Mouse (Mus musculus): Measurements from ENCODE around the gene Spaca3. TPM values are rescaled to one million over a fixed set of nuclear protein-coding genes. Genes with fewer than 3 reads are reported as not detected.

Gene Spaca3
- polyA plus RNA-seq, 1 experiment from 2014 or later, result not detected

DNA sequence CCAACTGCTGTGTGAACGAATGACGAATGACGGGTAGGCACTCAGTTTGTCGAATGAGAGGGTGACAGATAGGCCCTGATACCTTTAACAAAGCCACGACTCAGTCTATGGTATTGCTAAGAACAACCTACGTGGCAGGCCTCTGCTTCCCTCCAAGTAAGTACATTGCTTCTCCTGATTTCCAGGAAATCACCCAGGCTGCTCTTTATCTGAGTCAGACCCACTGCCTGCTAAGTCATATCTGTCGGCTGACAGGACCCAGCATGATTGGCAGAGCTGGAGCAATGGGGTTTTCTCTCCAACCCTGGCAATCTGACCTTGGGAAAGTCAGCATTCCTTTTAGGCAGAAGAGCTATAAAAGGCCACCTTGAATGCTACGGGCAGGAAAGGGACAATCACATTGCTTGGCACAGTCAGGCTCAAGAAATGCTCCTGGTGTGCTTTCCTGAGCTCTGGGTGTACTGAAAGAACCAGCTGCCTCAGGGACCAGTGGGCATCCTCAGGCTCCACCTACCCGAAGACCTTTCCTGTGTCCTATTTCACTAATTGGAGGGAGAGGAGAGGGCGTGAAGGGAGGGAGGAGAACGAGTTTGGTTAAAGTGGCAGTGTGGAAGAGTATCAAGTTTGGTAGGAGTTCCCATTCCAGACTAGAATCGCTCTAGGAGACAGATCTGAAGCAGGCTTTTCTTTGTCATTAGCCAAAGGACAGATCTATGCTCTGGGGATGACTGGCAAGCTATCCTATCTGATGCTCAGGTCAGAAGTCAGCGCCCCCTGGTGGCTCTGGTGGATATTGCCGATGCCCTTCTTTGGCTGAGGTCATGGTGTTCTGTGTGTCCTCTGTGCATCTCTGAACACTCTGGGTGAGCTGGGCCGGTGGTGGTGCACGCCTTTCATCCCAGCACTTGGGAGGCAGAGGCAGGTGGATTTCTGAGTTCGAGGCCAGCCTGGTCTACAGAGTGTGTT is 14.6 kb downstream of the Spaca3 start:
- Histone ChIP-seq H3K9me3 (no peaks in the 10 kb centered on the region), H3K4me3 (no peak overlapping the region), H3K27me3 (no peaks in the 10 kb centered on the region), H3K4me2 (no peak overlapping the region), H3K36me3 (no peaks in the 10 kb centered on the region), H3K4me1 (replicated peaks) (peaks cover 8% of the 10 kb centered on the region), H3K9ac (no peak overlapping the region), H3K27ac (replicated peaks) (no peak overlapping the region)
- 66% methylated on average over 17 of the region's 17 CpGs for WGBS
- ATAC-seq (ENCODE audit: low read depth), result no peak

DNA sequence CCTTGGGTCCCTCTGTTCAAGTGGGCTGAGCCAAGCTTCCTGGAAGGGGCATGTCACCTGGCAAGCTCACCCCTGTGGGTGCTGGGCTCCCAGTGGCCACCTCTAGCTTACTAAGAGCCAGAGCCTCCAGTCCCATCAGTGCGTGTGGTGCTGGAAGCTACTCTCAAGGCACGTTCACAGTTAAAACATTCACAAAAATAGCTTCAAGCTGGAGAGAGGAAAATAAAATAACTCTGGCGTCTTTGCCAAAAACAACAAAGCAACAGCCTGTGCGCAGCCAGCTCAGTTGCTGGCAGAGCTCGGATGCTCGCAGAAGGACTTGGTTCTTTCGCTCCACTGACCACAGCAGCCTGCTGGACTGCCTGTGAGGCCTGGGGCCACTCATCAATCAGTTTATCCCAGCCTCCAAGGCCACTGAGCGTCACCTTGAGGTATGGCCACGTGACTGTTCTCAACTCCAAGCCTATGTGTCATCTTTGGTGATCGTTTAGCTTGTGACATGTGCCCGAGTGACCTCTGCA is 19.0 kb downstream of the Spaca3 start:
- WGBS, result 64% methylated on average over 11 of the region's 11 CpGs
- ATAC-seq (ENCODE audit: low read depth), result peak; percentile 32; the same call in 1 of the 2 replicates
- Histone ChIP-seq H3K27me3 (no peaks in the 10 kb centered on the region), H3K9me3 (no peaks in the 10 kb centered on the region), H3K27ac (replicated peaks) (no peak overlapping the region), H3K4me2 (no peak overlapping the region), H3K4me3 (no peak overlapping the region), H3K4me1 (replicated peaks) (peaks cover 8% of the 10 kb centered on the region), H3K36me3 (no peaks in the 10 kb centered on the region), H3K9ac (no peak overlapping the region)

DNA sequence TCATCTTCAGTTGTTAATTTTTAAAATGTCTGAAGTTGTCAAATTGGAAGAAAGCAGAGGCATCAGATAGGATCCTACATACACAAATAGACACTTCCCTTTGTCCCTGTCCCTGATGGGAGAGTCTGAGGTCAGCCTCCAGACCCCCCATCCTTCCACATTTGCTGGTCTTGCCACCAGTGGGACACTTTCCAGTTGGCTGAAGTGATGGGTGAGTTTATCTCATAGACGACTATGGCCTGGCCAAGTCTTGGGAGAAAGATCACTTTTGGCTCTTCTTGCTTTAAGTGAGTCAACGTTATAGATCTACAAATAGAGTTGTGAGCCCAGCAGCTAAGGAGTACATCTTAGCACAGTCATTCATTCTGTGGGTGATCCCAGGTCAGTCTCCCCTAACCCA is 19.9 kb downstream of the Spaca3 start:
- Histone ChIP-seq H3K36me3 (no peaks in the 10 kb centered on the region), H3K4me2 (no peak overlapping the region), H3K27ac (replicated peaks) (no peak overlapping the region), H3K4me1 (replicated peaks) (peaks cover 8% of the 10 kb centered on the region), H3K9me3 (no peaks in the 10 kb centered on the region), H3K4me3 (no peak overlapping the region), H3K9ac (no peak overlapping the region), H3K27me3 (no peaks in the 10 kb centered on the region)
- 88% methylated on average over 2 of the region's 2 CpGs for WGBS
- no peak for ATAC-seq (ENCODE audit: low read depth)

- Histone ChIP-seq H3K9ac (no peak overlapping the region), H3K27me3 (no peaks in the 10 kb centered on the region), H3K36me3 (no peaks in the 10 kb centered on the region), H3K4me1 (replicated peaks) (peaks cover 1% of the 10 kb centered on the region; the same call in 1 of the 2 replicates), H3K4me3 (no peak overlapping the region), H3K4me2 (no peak overlapping the region), H3K27ac (replicated peaks) (no peak overlapping the region), H3K9me3 (no peaks in the 10 kb centered on the region)
- no peak for ATAC-seq (ENCODE audit: low read depth)
- WGBS, result 89% methylated on average over 7 of the region's 7 CpGs
Measured at GRCm38 (mm10) chr11:80882229-80882810, 24.2 kb downstream of the Spaca3 start.

DNA sequence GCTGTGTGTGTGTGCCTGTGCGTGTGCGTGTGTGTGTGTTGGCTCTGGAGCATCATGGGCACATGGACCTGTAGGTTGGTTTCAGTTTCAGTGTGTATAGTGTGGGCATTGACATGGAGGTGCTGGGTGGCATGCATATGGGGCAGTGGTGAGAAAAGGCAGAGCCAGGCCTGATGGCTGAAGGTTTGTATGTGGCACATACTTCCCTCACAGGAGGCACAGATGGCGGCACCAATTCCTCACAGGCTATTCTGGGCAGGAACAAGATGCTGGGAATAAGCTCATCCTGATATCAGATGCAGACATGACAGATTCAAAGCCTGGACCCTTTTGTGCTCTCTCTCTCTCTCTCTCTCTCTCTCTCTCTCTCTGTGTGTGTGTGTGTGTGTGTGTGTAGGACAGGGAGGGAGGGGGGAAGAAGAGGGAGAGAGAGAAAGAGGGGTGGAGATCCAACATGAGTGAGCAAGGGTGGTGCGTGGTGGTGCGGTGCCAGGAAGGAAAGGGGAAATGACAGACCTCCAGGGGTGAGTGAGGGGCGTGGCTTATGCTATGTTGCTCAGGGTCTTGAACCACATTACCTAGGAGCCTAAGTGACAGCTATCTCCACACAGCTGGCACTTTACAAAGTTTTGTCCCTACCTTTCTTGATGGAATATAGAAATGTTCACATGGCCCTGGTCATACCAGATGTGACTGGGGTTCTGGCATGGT is 26.5 kb downstream of the Spaca3 start:
- no peaks in the 10 kb centered on the region for H3K4me1 ChIP-seq (replicated peaks)
- H3K4me2 ChIP-seq, result no peak overlapping the region
- WGBS, result 85% methylated on average over 6 of the region's 6 CpGs
- ATAC-seq (ENCODE audit: low read depth), result no peak
- H3K36me3 ChIP-seq, result no peaks in the 10 kb centered on the region
- H3K9me3 ChIP-seq, result no peaks in the 10 kb centered on the region
- H3K9ac ChIP-seq, result no peak overlapping the region
- peaks cover 8% of the 10 kb centered on the region; the same call in 1 of the 2 replicates for H3K27me3 ChIP-seq
- no peak overlapping the region for H3K4me3 ChIP-seq
- no peak overlapping the region for H3K27ac ChIP-seq (replicated peaks)

DNA sequence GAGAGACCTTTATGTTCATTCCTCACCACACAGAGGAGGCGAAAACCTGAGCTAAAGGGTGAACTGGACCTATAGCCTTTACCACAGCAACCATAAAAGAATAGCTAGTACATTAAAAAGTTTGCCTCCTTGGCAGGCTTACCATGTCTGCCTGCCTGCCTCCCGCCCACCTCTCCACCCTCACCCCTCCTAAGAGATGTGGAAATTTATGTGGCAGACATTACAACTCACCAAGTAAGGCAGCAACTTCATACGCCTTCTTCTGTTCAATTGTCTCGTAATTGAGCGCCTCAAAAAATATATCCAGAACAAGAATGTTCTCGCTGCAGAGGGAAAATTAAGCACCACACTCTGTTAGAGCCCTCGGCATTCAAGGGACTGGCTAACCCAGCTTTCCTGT is 28.2 kb downstream of the Spaca3 start:
- WGBS, result 79% methylated on average over 7 of the region's 7 CpGs
- no peak overlapping the region for H3K4me2 ChIP-seq

DNA sequence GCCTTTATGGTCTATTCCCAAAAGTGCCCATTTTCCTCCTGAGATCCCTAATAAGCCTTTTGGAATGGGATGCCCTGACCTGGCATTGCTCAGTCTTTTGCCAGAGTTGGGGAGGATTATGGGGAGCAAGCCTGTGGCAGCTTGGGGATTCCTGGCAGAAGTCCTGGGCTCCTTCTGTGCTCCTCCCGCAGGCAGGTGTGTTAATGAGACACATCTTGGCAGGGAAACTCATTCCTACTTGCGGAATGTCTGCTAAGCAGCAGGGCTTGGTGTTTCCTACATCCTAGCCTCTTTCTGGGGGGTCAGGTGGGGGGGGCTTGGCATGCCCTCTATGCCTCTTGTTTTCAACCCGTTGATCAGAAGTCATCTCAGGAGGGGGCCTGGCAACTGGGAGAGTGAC is 28.9 kb downstream of the Spaca3 start:
- H3K4me1 ChIP-seq (replicated peaks), result no peaks in the 10 kb centered on the region
- H3K9ac ChIP-seq, result no peak overlapping the region
- H3K36me3 ChIP-seq, result no peaks in the 10 kb centered on the region
- no peak overlapping the region for H3K4me2 ChIP-seq
- ATAC-seq (ENCODE audit: low read depth), result no peak
- no peak overlapping the region for H3K27ac ChIP-seq (replicated peaks)
- H3K4me3 ChIP-seq, result no peak overlapping the region
- WGBS, result 65% methylated on average over 3 of the region's 3 CpGs
- H3K27me3 ChIP-seq, result peaks cover 19% of the 10 kb centered on the region; the same call in 1 of the 2 replicates
- no peaks in the 10 kb centered on the region for H3K9me3 ChIP-seq

More for the DNA sequence above, 28.2 kb downstream of the Spaca3 start:
- no peak overlapping the region for H3K4me3 ChIP-seq
- H3K36me3 ChIP-seq, result no peaks in the 10 kb centered on the region
- H3K27me3 ChIP-seq, result peaks cover 19% of the 10 kb centered on the region; the same call in 1 of the 2 replicates
- no peaks in the 10 kb centered on the region for H3K9me3 ChIP-seq
- H3K9ac ChIP-seq, result no peak overlapping the region
- no peak overlapping the region for H3K27ac ChIP-seq (replicated peaks)
- ATAC-seq (ENCODE audit: low read depth), result no peak
- no peaks in the 10 kb centered on the region for H3K4me1 ChIP-seq (replicated peaks)

- ATAC-seq (ENCODE audit: low read depth), result no peak
- Histone ChIP-seq H3K9me3 (no peaks in the 10 kb centered on the region), H3K9ac (no peak overlapping the region), H3K4me3 (no peak overlapping the region), H3K4me2 (no peak overlapping the region), H3K36me3 (no peaks in the 10 kb centered on the region), H3K4me1 (replicated peaks) (no peaks in the 10 kb centered on the region), H3K27ac (replicated peaks) (no peak overlapping the region), H3K27me3 (peaks cover 19% of the 10 kb centered on the region; the same call in 1 of the 2 replicates)
- 7% methylated on average over 7 of the region's 7 CpGs for WGBS
Measured at GRCm38 (mm10) chr11:80889336-80890063, 31.3 kb downstream of the Spaca3 start.

DNA sequence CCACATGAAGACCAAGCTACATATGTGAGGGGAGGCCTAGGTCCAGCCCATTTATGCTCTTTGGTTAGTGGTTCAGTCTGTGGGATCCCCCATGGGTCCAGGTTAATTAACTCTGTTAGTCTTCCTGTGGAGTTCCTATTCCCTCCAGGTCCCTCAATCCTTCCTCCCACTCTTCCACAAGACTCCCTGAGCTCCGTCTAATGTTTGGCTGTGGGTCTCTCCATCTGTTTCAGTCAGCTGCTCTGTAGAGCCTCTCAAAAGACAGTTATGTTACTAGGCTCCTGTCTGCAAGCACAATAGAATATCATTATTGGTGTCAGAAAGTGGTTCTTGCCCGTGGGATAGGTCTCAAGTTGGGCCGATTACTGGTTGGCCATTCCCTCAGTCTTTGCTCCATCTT is 37.7 kb downstream of the Spaca3 start:
- WGBS, result 86% methylated on average over 3 of the region's 3 CpGs
- H3K27ac ChIP-seq (replicated peaks), result no peak overlapping the region
- no peak overlapping the region for H3K4me3 ChIP-seq
- H3K27me3 ChIP-seq, result 0 out of 2 replicates have a peak, but pooled peaks cover 3% of the 10 kb centered on the region
- ATAC-seq (ENCODE audit: low read depth), result no peak
- no peaks in the 10 kb centered on the region for H3K36me3 ChIP-seq
- no peaks in the 10 kb centered on the region for H3K9me3 ChIP-seq
- no peak overlapping the region for H3K9ac ChIP-seq
- no peaks in the 10 kb centered on the region for H3K4me1 ChIP-seq (replicated peaks)
- no peak overlapping the region for H3K4me2 ChIP-seq

DNA sequence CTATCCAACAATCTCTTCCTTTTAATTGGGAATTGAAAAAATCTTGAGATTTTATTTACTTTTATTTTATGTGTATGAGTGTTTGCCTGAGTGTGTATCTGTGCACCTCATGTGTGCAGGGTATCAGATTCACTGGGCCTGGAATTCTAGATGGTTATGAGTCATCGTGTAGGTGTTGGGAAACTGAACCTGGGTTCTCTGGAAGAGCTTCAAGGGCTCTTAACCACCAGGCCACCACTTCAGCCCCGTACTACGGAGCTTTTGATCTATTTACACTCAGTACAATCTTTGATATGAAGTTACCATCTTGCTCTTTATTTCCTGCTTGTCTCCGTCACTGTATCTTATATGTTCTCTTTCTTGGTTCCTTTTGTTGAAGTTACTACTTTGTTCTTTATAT is 42.4 kb downstream of the Spaca3 start:
- 93% methylated on average over 4 of the region's 4 CpGs for WGBS
- Histone ChIP-seq H3K36me3 (no peaks in the 10 kb centered on the region), H3K27ac (replicated peaks) (no peak overlapping the region), H3K4me2 (no peak overlapping the region), H3K4me1 (replicated peaks) (peaks cover 12% of the 10 kb centered on the region), H3K9me3 (no peaks in the 10 kb centered on the region), H3K9ac (no peak overlapping the region), H3K4me3 (no peak overlapping the region), H3K27me3 (no peaks in the 10 kb centered on the region)
- no peak for ATAC-seq (ENCODE audit: low read depth)

- no peaks in the 10 kb centered on the region for H3K9me3 ChIP-seq
- no peak for ATAC-seq (ENCODE audit: low read depth)
- H3K9ac ChIP-seq, result no peak overlapping the region
- WGBS, result 29% methylated on average over 7 of the region's 7 CpGs
- no peaks in the 10 kb centered on the region for H3K27me3 ChIP-seq
- no peaks in the 10 kb centered on the region for H3K36me3 ChIP-seq
- H3K4me1 ChIP-seq (replicated peaks), result peaks cover 12% of the 10 kb centered on the region
- H3K27ac ChIP-seq (replicated peaks), result no peak overlapping the region
- no peak overlapping the region for H3K4me3 ChIP-seq
- no peak overlapping the region for H3K4me2 ChIP-seq
Measured at GRCm38 (mm10) chr11:80902664-80903063, 44.5 kb downstream of the Spaca3 start.

All from neural tube, embryonic 13.5 days (tissue).